Mouse (Mus musculus) forebrain, embryonic 14.5 days (tissue): ENCODE data around the gene Hist1h3e. TPM values are rescaled to one million over a fixed set of nuclear protein-coding genes. Genes with fewer than 3 reads are reported as not detected.
"Not testable (repeated sequence)": the region's sequence is repeated elsewhere in the genome, so short reads cannot be mapped to it uniquely, and the experiment has no call there.

ENCODE experiments used
- ATAC-seq: fragments of 200-750 bp; cut with Nextera tagmentation; 2 replicates; pipeline ENCODE4 v1.8.0; 2017; ENCODE audit warnings: mild to moderate bottlenecking, moderate library complexity
- DNase-seq: peaks from one replicate; pipeline ENCODE4 v3.0.0-alpha.2; 2015; ENCODE audit warnings: low spot score
- H3K27ac ChIP-seq: fragments of 300-500 bp; sonication (generic); 2 replicates; pipeline ENCODE4 v1.5.1; 2014; ENCODE audit warnings: low read depth, mild to moderate bottlenecking, control low read depth, low read length, moderate library complexity
- H3K27me3 ChIP-seq: fragments of 300-500 bp; sonication (generic); replicated peaks from 2 replicates; pipeline ENCODE4 v1.6.1; 2014; ENCODE audit warnings: low read length, control low read depth, mixed read lengths; ENCODE audit not compliant: control insufficient read depth, insufficient read depth
- H3K36me3 ChIP-seq: fragments of 300-500 bp; sonication (generic); 2 replicates; pipeline ENCODE4 v1.6.1; 2014; ENCODE audit warnings: low read length, control low read depth; ENCODE audit not compliant: control insufficient read depth, insufficient read depth
- H3K4me1 ChIP-seq: fragments of 300-500 bp; sonication (generic); 2 replicates; pipeline ENCODE4 v1.6.1; 2014; ENCODE audit warnings: antibody characterized with exemption, low read length, control low read depth; ENCODE audit not compliant: control insufficient read depth, insufficient read depth
- H3K4me2 ChIP-seq: fragments of 300-500 bp; sonication (generic); 2 replicates; pipeline ENCODE4 v1.6.1; 2014; ENCODE audit warnings: mild to moderate bottlenecking, control low read depth, low read length
- H3K4me3 ChIP-seq: fragments of 300-500 bp; sonication (generic); 2 replicates; pipeline ENCODE4 v1.5.1; 2014; ENCODE audit warnings: low read depth, low read length, control low read depth
- H3K9ac ChIP-seq: fragments of 300-500 bp; sonication (generic); 2 replicates; pipeline ENCODE4 v1.6.1; 2014; ENCODE audit warnings: mild to moderate bottlenecking, low read length, control low read depth, moderate library complexity
- H3K9me3 ChIP-seq: fragments of 300-500 bp; sonication (generic); replicated peaks from 2 replicates; pipeline ENCODE4 v1.6.1; 2016; ENCODE audit warnings: low read length, control low read depth, mixed read lengths; ENCODE audit not compliant: control insufficient read depth
- WGBS: fragments of 180-500 bp; shearing (Covaris S2); extraction: QIAGEN DNeasy Blood & Tissue Kit; methylation state at CpG from one replicate; pipeline ENCODE4 v1.1.7; 2014; 5-methylcytosine and 5-hydroxymethylcytosine counted together
- polyA plus RNA-seq: library from polyadenylated mRNA; unstranded; fragments of >200 nt; fragmentation: Nextera tagmentation; extraction: Ambion mirVana; gene quantifications from 2 replicates; pipeline ENCODE4 v1.2.1, GENCODE M21; 2014

Hist1h3e gene
- polyA plus RNA-seq, 1 experiment from 2014 or later: 5.7 TPM

DNA sequence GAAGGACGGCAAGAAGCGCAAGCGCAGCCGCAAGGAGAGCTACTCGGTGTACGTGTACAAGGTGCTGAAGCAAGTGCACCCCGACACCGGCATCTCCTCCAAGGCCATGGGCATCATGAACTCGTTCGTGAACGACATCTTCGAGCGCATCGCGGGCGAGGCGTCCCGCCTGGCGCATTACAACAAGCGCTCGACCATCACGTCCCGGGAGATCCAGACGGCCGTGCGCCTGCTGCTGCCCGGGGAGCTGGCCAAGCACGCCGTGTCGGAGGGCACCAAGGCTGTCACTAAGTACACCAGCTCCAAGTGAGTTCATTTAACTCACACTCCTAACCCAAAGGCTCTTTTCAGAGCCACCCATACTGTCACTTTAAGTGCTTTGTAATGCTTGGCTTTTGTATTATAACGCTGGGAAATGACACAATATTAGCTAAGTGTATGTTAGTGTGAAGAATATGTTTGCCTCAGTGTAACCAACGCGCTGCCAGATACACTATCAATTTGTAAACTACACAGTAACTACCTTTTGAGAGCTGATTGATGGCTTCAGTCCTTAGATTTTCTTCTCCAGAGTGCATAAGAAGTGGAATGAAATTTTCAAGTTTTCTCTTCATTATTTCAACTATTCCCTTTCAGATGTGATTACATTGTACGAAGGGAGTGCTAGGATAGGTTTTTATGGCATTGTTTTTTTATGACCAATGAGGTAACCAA lies 9.5 kb upstream of the Hist1h3e start:
- H3K9me3 ChIP-seq, H3K36me3 ChIP-seq, H3K27me3 ChIP-seq, ATAC-seq: not testable (repeated sequence)
- H3K9ac ChIP-seq: peak overlapping the region; percentile 84
- peak; percentile 46 for DNase-seq
- under 1% methylated on average over 10 of the region's 34 CpGs for WGBS
- H3K27ac ChIP-seq: peak overlapping the region; percentile 93
- peak overlapping the region; percentile 83 for H3K4me2 ChIP-seq
- peak overlapping the region; percentile 46 for H3K4me3 ChIP-seq
- H3K4me1 ChIP-seq: peaks cover 23% of the 10 kb centered on the region

DNA sequence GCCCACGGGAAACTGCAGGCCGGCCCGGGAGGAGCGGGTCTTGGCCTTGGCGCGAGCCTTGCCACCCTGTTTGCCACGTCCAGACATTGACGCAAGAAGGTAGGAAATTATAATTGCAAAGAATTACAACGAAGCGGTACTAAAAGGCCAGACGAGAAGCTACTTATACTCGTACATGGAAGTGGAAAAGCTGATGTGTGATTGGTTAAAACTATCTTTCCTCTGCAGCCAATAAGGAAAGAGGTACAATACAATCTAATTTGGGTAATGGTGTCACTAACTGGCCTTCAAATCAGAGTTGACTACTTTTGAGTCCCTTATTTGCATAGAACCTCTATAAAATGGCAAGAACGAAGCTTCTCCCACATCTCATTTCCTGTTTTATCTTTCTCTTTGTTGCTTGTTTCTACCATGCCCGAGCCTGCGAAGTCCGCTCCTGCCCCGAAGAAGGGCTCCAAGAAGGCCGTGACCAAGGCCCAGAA lies 8.9 kb upstream of the Hist1h3e start, which contains the start of the genes Hist1h2ae and Hist1h2bg:
Hist1h2ae (minus strand) TSS at position 199 of the 482 bp plus-strand sequence.
Hist1h2bg (plus strand) TSS at position 375 of the 482 bp plus-strand sequence.
- Histone ChIP-seq H3K36me3 (no peaks in the 10 kb centered on the region), H3K27me3 (no peaks in the 10 kb centered on the region), H3K27ac (peak within 1 kb of the TSS; percentile 93), H3K4me1 (peaks cover 17% of the 10 kb centered on the region), H3K9me3 (no peaks in the 10 kb centered on the region), H3K9ac (peak within 1 kb of the TSS; percentile 84), H3K4me2 (peak within 1 kb of the TSS; percentile 83), H3K4me3 (peak within 1 kb of the TSS; percentile 46)
- ATAC-seq: peak; percentile 90
- DNase-seq: peak; percentile 99
- under 1% methylated on average over 18 of the region's 18 CpGs for WGBS

DNA sequence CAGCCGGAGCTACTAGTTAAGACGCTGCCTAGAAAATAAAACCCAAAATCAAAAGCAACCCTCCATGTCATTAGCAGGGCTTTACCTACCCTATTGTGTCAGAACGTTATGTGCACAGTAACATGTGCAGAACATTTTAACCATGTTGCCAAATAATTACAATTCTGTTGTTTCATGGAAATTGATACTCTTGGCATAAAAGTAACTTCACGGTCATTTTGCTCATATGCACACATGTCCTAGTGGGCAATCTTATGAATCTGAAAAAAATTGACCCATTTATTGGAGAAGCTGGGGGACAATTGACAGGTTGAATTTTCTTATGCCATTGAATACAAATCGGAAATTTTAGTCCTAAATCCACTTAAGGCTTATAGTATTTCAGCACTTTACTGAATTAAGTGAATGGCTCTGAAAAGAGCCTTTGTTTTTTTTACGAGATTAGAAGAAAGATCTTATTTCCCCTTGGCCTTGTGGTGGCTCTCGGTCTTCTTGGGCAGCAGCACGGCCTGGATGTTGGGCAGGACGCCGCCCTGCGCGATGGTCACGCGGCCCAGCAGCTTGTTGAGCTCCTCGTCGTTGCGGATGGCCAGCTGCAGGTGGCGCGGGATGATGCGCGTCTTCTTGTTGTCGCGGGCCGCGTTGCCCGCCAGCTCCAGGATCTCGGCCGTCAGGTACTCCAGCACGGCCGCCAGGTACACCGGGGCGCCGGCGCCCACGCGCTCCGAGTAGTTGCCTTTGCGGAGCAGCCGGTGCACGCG lies 8.3 kb upstream of the Hist1h3e start:
- peak; percentile 51 for DNase-seq
- not testable (repeated sequence) for ATAC-seq, H3K36me3 ChIP-seq, H3K9me3 ChIP-seq, H3K27me3 ChIP-seq
- WGBS: under 1% methylated on average over 24 of the region's 41 CpGs
- Histone ChIP-seq H3K4me2 (peak overlapping the region; percentile 83), H3K4me1 (peaks cover 17% of the 10 kb centered on the region), H3K4me3 (peak overlapping the region; percentile 46), H3K9ac (peak overlapping the region; percentile 66), H3K27ac (peak overlapping the region; percentile 93)

DNA sequence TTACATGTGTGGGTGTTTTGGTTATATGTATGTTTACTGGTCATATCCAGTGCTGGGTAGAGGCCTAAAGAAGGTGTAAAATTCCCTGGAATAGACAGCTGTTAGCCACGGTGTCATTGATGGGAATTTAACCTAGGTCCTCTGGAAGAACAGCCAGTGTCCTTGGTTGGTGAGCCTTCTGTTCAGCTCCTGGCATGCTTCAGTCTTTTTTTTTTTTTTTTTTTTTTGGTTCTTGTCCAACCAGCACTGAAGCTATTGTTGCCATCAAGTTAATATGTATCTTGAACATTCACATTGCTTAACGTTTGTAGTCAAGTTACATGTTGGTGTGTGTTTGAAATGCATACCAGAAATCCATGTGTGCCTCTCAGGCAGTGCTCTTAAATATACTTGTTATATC lies 2.3 kb upstream of the Hist1h3e start:
- ATAC-seq (no peak), DNase-seq (no peak)
- no peaks in the 10 kb centered on the region for H3K36me3 ChIP-seq

DNA sequence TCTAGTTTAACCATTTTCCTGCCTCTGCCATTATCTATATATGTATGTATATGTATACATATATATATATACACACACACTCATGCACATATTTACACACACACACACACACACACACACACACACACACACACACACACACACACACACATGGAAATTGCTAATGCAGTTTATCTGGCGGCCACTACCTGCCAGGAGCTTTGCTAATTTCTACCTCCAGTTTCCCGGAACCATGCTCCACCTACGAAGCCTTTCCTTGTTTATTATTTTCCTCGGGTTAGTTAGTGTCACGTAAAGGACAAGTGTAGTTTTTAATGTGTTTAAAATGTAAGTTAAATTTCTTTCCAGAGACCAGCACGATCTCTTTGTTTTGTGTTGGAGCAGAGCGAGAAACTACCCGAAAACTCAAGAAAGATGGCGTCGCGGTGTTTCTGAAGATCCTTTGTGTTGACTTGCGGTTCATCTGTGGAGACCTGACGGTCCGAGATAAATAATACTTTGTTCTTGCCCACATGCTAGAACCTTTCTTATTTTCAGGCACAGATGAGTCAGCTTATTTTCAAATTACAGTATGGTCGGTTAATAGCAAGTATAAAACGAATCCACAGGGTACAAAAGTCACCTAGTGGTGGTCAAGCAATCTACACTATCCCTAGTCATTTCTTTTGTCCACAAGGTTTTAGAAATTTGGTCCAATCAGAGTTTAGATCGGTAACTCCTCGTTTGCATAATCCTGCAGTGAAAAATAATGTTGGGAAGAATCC lies 712 bp upstream of the Hist1h3e start:
- H3K4me3 ChIP-seq: peak overlapping the region; percentile 38
- peak; percentile 54 for ATAC-seq
- peak; percentile 91 for DNase-seq
- no peaks in the 10 kb centered on the region for H3K27me3 ChIP-seq
- H3K36me3 ChIP-seq: no peaks in the 10 kb centered on the region
- peak overlapping the region; percentile 66 for H3K9ac ChIP-seq
- H3K27ac ChIP-seq: peak overlapping the region; percentile 98
- H3K4me2 ChIP-seq: peak overlapping the region; percentile 68
- WGBS: 2% methylated on average over 18 of the region's 18 CpGs
- no peaks in the 10 kb centered on the region for H3K9me3 ChIP-seq
- 0 out of 2 replicates have a peak, but pooled peaks cover 3% of the 10 kb centered on the region for H3K4me1 ChIP-seq

More for the DNA sequence above, 2.3 kb upstream of the Hist1h3e start:
- Histone ChIP-seq H3K4me2 (no peak overlapping the region), H3K27me3 (no peaks in the 10 kb centered on the region), H3K4me1 (0 out of 2 replicates have a peak, but pooled peaks cover 3% of the 10 kb centered on the region), H3K4me3 (no peak overlapping the region), H3K27ac (no peak overlapping the region; the same call in 1 of the 2 replicates), H3K9ac (no peak overlapping the region), H3K9me3 (no peaks in the 10 kb centered on the region)
- 92% methylated on average over 2 of the region's 2 CpGs for WGBS

DNA sequence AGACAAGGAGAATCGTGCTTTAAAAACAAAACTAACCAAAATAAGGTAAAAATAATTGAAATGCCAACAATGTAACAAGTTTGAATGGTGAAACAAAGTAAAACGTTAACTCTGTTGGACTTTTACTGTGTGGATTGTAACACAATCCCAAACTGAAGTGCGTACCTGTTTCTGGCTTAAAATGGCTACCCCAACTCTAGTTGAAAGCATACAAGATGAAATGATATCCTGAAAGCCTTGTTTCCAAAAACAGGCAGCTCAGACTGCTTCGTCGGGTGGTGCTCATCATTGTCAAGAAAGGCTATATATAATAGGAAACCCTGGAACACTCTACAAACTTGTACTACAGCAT lies 662 bp downstream of the Hist1h3e start:
- Histone ChIP-seq H3K4me3 (peak overlapping the region; percentile 38), H3K27ac (peak overlapping the region; percentile 98; the same call in 1 of the 2 replicates), H3K4me2 (peak overlapping the region; percentile 68), H3K9ac (peak overlapping the region; percentile 63; the same call in 1 of the 2 replicates)
- not testable (repeated sequence) for H3K27me3 ChIP-seq, H3K36me3 ChIP-seq, DNase-seq, H3K4me1 ChIP-seq, H3K9me3 ChIP-seq, ATAC-seq
- WGBS: 0% methylated on average over 2 of the region's 5 CpGs

DNA sequence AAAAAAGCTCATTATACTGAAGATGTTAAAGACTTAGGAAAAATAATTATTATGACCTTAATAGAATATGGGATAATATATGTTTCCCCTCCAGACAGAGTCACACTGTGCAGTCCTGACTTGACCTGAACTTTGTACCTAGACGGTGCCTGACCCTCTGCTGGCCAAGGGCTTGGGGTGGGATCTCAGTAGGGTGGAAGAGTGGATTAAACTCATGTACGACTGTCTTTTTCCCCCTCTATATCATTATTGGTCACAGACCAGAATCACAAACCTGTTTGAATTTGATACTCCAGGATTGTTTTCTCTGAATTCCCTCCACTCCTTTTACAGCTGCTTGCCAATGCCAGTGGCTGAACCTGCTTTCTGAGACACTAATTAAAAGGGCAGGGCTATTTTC lies 1.5 kb downstream of the Hist1h3e start:
- not testable (repeated sequence) for H3K36me3 ChIP-seq, ATAC-seq, H3K9ac ChIP-seq, H3K27me3 ChIP-seq, H3K4me3 ChIP-seq, H3K9me3 ChIP-seq, H3K4me1 ChIP-seq, DNase-seq
- H3K4me2 ChIP-seq: peak overlapping the region; percentile 24; the same call in 1 of the 2 replicates
- 0 out of 2 replicates have a peak overlapping the region, but pooled peaks have one; percentile 21 for H3K27ac ChIP-seq
- 12% methylated on average over 2 of the region's 2 CpGs for WGBS

DNA sequence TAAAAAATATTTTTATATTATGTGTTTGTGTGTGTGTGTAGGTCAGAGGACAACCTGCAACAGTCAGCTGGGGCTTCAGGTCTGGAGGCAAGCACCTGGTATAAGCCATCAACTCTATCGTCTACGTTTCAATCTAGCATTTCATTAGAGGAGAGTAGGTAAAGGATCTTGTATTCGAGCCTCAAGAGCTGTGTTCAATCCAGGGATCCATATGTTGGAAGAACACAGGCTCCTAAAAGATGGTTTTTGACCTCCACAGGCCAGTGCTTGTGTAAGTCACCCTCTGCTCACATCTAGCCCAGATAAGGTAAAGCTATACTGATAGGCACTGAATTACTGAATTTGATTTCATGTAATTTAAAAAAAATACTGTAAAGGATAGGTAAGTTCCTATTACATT lies 5.3 kb downstream of the Hist1h3e start:
- Histone ChIP-seq H3K9ac (no peak overlapping the region), H3K4me2 (peak overlapping the region; percentile 94; the same call in 1 of the 2 replicates), H3K27ac (0 out of 2 replicates have a peak overlapping the region, but pooled peaks have one; percentile 22), H3K9me3 (no peaks in the 10 kb centered on the region), H3K36me3 (no peaks in the 10 kb centered on the region), H3K4me1 (0 out of 2 replicates have a peak, but pooled peaks cover 8% of the 10 kb centered on the region), H3K4me3 (no peak overlapping the region), H3K27me3 (no peaks in the 10 kb centered on the region)
- DNase-seq (no peak), ATAC-seq (no peak)
- 68% methylated on average over 3 of the region's 3 CpGs for WGBS
